Mouse (Mus musculus): ENCODE measurements around the gene Rps4x.
A peak's percentile ranks its signal among the peaks of the same experiment; 100 is the strongest.

The Rps4x gene

GRCm38 (mm10) chrX:102188712-102189497 is at the start of gene Rps4x:
Gene Rps4x (minus strand): TSS chrX:102189394.
- DNase-seq (ENCODE audit: low spot score in 2 of 2): peak; percentile 74 to 75

- peak; percentile 6 to 13 for DNase-seq (ENCODE audit: low spot score in 2 of 2)
Measured at GRCm38 (mm10) chrX:102219126-102219525, 29.9 kb upstream of the Rps4x start.

GRCm38 (mm10) chrX:102215356-102215755 is 26.2 kb upstream of the Rps4x start:
- DNase-seq (ENCODE audit: low spot score in 2 of 2): peak in 1 of 2 experiments; percentile 2

GRCm38 (mm10) chrX:102190840-102191239 is 1.6 kb upstream of the Rps4x start:
- DNase-seq (ENCODE audit: low spot score in 2 of 2): no peak

GRCm38 (mm10) chrX:102189581-102189980 is 387 bp upstream of the Rps4x start:
- no peak for DNase-seq (ENCODE audit: low spot score in 2 of 2)

- DNase-seq (ENCODE audit: low spot score in 2 of 2): no peak
Measured at GRCm38 (mm10) chrX:102187023-102187699, 2.0 kb downstream of the Rps4x start.

GRCm38 (mm10) chrX:102182575-102182974 is 6.6 kb downstream of the Rps4x start:
- DNase-seq (ENCODE audit: low spot score in 2 of 2): no peak

GRCm38 (mm10) chrX:102175538-102176287 is 13.5 kb downstream of the Rps4x start:
- no peak for DNase-seq (ENCODE audit: low spot score in 2 of 2)

GRCm38 (mm10) chrX:102170900-102171299 is 18.3 kb downstream of the Rps4x start:
- DNase-seq (ENCODE audit: low spot score in 2 of 2): no peak

- no peak for DNase-seq (ENCODE audit: low spot score in 2 of 2)
Measured at GRCm38 (mm10) chrX:102170135-102170534, 19.1 kb downstream of the Rps4x start.

- DNase-seq (ENCODE audit: low spot score in 2 of 2): no peak
Measured at GRCm38 (mm10) chrX:102169724-102170123, 19.5 kb downstream of the Rps4x start.

- no peak for DNase-seq (ENCODE audit: low spot score in 2 of 2)
Measured at GRCm38 (mm10) chrX:102166986-102167385, 22.2 kb downstream of the Rps4x start.

- peak; percentile 11 to 17 for DNase-seq (ENCODE audit: low spot score in 2 of 2)
Measured at GRCm38 (mm10) chrX:102166521-102166920, 22.7 kb downstream of the Rps4x start.

GRCm38 (mm10) chrX:102163529-102163928 is 25.7 kb downstream of the Rps4x start:
- DNase-seq (ENCODE audit: low spot score in 2 of 2): no peak

- no peak for DNase-seq (ENCODE audit: low spot score in 2 of 2)
Measured at GRCm38 (mm10) chrX:102163096-102163495, 26.1 kb downstream of the Rps4x start.

- DNase-seq (ENCODE audit: low spot score in 2 of 2): no peak
Measured at GRCm38 (mm10) chrX:102160528-102160927, 28.7 kb downstream of the Rps4x start.

- peak; percentile 10 to 20 for DNase-seq (ENCODE audit: low spot score in 2 of 2)
Measured at GRCm38 (mm10) chrX:102159778-102160177, 29.4 kb downstream of the Rps4x start.

GRCm38 (mm10) chrX:102157423-102157791 is 31.8 kb downstream of the Rps4x start:
- no peak for DNase-seq (ENCODE audit: low spot score in 2 of 2)

- peak; percentile 79 to 83 for DNase-seq (ENCODE audit: low spot score in 2 of 2)
Measured at GRCm38 (mm10) chrX:102156618-102157422, 32.4 kb downstream of the Rps4x start, which contains the start of gene Ercc6l. Gene Ercc6l (minus strand): TSS chrX:102157091.

GRCm38 (mm10) chrX:102141157-102141556 is 48.0 kb downstream of the Rps4x start:
- DNase-seq (ENCODE audit: low spot score in 2 of 2): no peak
